Mouse (Mus musculus): Measurements from ENCODE around the gene Pdcl3. TPM values are rescaled to one million over a fixed set of nuclear protein-coding genes. Genes with fewer than 3 reads are reported as not detected.

Pdcl3 gene
- total and polyA plus RNA-seq, 3 experiments = 55.6 to 120 (median 83.6) TPM

- Histone ChIP-seq H3K9me3 (replicated peaks; ENCODE audit: low read length) (peaks cover 3% of the 10 kb centered on the region), H3K79me2 (replicated peaks; ENCODE audit: control insufficient read depth, extremely low read depth, insufficient read depth, poor library complexity, severe bottlenecking) (no peaks in the 10 kb centered on the region), H3K9ac (ENCODE audit: insufficient read depth, low read depth) (no peak overlapping the region), H3K27me3 (replicated peaks) (no peaks in the 10 kb centered on the region), H3K4me3 (replicated peaks in 1 of 3; ENCODE audit: low read depth in 2 of 3, low read length in 2 of 3, poor library complexity in 1 of 3) (no peak overlapping the region), H3K4me1 (ENCODE audit: control insufficient read depth in 1 of 2, insufficient read depth in 2 of 2) (0 out of 4 replicates have a peak, but pooled peaks cover 0 to 2% of the 10 kb centered on the region in 2 experiments), H3K4me2 (ENCODE audit: insufficient read depth, low read depth, poor library complexity, severe bottlenecking) (no peak overlapping the region), H3K27ac (ENCODE audit: insufficient read depth, low read depth) (no peak overlapping the region), H3K36me3 (replicated peaks in 1 of 2; ENCODE audit: control insufficient read depth in 1 of 2, insufficient read depth in 1 of 2, low read length in 1 of 2) (no peaks in the 10 kb centered on the region)
- in situ Hi-C loops (cut with MboI; ENCODE audit: low pct_ligation_motif_present, low pct_unique_long_range_greater_than_20kb, low sequenced_read_pairs) (loop anchor here (25.0 kb wide), 1 partner anchor 198 kb away; no protein-coding TSS in a partner anchor), dilution Hi-C loops (cut with MboI; ENCODE audit: extremely low pct_ligation_motif_present, extremely low pct_unique_long_range_greater_than_20kb, low sequenced_read_pairs) (no loop called here)
- no peak for TF ChIP-seq TCF12 (IDR thresholded peaks at IDR 0.05; ENCODE audit: low read depth, low read length)
- no peak for TF ChIP-seq GABPA (IDR thresholded peaks at IDR 0.05; ENCODE audit: insufficient replicate concordance, low read depth, low read length)
- TF ChIP-seq HCFC1 (IDR thresholded peaks at IDR 0.05; ENCODE audit: low read depth, low read length) = no peak
- no peak for TF ChIP-seq JUND (conservative IDR thresholded peaks at IDR 0.05; ENCODE audit: low read depth, low read length)
- no peak for TF ChIP-seq NELFE (IDR thresholded peaks at IDR 0.05; ENCODE audit: low read depth, low read length)
- TF ChIP-seq E2F4 (IDR thresholded peaks at IDR 0.05; ENCODE audit: insufficient replicate concordance, low read depth, low read length) = no peak
- TF ChIP-seq CTCF (conservative IDR thresholded peaks at IDR 0.05 in 1 of 2, IDR thresholded peaks at IDR 0.05 in 1 of 2; ENCODE audit: low read depth in 2 of 2, low read length in 2 of 2) = no peak
- TF ChIP-seq CHD2 (IDR thresholded peaks at IDR 0.05; ENCODE audit: low read length) = no peak
- no peak for TF ChIP-seq EP300 (IDR thresholded peaks at IDR 0.05; ENCODE audit: low read length)
- no peak for TF ChIP-seq CHD1 (IDR thresholded peaks at IDR 0.05; ENCODE audit: low read depth, low read length)
- TF ChIP-seq KAT2A (IDR thresholded peaks at IDR 0.05; ENCODE audit: insufficient replicate concordance, low read length) = no peak
- no peak for DNase-seq (ENCODE audit: extremely low read depth)
Measured at GRCm38 (mm10) chr1:39013843-39014242, 28.4 kb downstream of the Pdcl3 start.

DNA sequence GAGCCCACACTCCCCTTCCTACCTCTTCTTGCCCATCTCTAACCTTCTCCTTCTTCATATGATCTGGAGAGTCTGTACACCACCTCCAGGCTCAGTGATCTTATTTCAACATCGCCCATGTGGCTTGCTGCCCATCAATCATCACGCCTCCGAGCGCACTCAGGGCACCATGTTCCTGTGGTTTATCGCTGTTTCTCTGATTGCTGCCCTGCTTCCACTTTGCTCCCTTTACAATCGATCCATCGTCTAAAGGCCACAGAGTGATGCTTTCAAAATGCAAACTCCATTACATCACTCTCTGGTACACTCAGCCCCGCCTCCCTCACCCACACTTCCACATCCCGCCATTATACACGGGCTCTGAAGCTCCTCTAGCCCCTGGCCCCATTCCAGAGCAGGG is 30.1 kb downstream of the Pdcl3 start:
- Histone ChIP-seq H3K4me2 (ENCODE audit: insufficient read depth, low read depth, poor library complexity, severe bottlenecking) (no peak overlapping the region), H3K27ac (ENCODE audit: insufficient read depth, low read depth) (no peak overlapping the region), H3K79me2 (replicated peaks; ENCODE audit: control insufficient read depth, extremely low read depth, insufficient read depth, poor library complexity, severe bottlenecking) (no peaks in the 10 kb centered on the region), H3K36me3 (replicated peaks in 1 of 2; ENCODE audit: control insufficient read depth in 1 of 2, insufficient read depth in 1 of 2, low read length in 1 of 2) (no peaks in the 10 kb centered on the region), H3K9ac (ENCODE audit: insufficient read depth, low read depth) (no peak overlapping the region), H3K4me1 (ENCODE audit: control insufficient read depth in 1 of 2, insufficient read depth in 2 of 2) (0 out of 4 replicates have a peak, but pooled peaks cover 0 to under 1% of the 10 kb centered on the region in 2 experiments), H3K4me3 (replicated peaks in 1 of 3; ENCODE audit: low read depth in 2 of 3, low read length in 2 of 3, poor library complexity in 1 of 3) (no peak overlapping the region), H3K9me3 (replicated peaks; ENCODE audit: low read length) (no peaks in the 10 kb centered on the region), H3K27me3 (replicated peaks) (no peaks in the 10 kb centered on the region)
- in situ Hi-C loops (cut with MboI; ENCODE audit: low pct_ligation_motif_present, low pct_unique_long_range_greater_than_20kb, low sequenced_read_pairs) (loop anchor here (25.0 kb wide), 1 partner anchor 197 kb away; no protein-coding TSS in a partner anchor), dilution Hi-C loops (cut with MboI; ENCODE audit: extremely low pct_ligation_motif_present, extremely low pct_unique_long_range_greater_than_20kb, low sequenced_read_pairs) (no loop called here)
- TF ChIP-seq POLR2AphosphoS2 (IDR thresholded peaks at IDR 0.05; ENCODE audit: low read depth, low read length) = no peak
- no peak for TF ChIP-seq ELF1 (IDR thresholded peaks at IDR 0.05; ENCODE audit: low read depth, low read length)
- TF ChIP-seq RCOR1 (conservative IDR thresholded peaks at IDR 0.05; ENCODE audit: low read depth, low read length) = no peak
- no peak for TF ChIP-seq ZC3H11A (IDR thresholded peaks at IDR 0.05; ENCODE audit: low read depth, low read length)
- no peak for TF ChIP-seq GABPA (IDR thresholded peaks at IDR 0.05; ENCODE audit: insufficient replicate concordance, low read depth, low read length)
- no peak for TF ChIP-seq NELFE (IDR thresholded peaks at IDR 0.05; ENCODE audit: low read depth, low read length)
- no peak for TF ChIP-seq MXI1 (IDR thresholded peaks at IDR 0.05; ENCODE audit: low read depth, low read length)
- no peak for TF ChIP-seq ETS1 (conservative IDR thresholded peaks at IDR 0.05; ENCODE audit: low read depth, low read length)
- TF ChIP-seq BHLHE40 (IDR thresholded peaks at IDR 0.05; ENCODE audit: low read depth, low read length) = no peak
- TF ChIP-seq PAX5 (IDR thresholded peaks at IDR 0.05; ENCODE audit: low read length) = no peak
- no peak for TF ChIP-seq NRF1 (IDR thresholded peaks at IDR 0.05; ENCODE audit: low read depth, low read length)
- no peak for TF ChIP-seq EP300 (IDR thresholded peaks at IDR 0.05; ENCODE audit: low read length)
- no peak for TF ChIP-seq IRF4 (IDR thresholded peaks at IDR 0.05; ENCODE audit: low read depth, low read length)
- no peak for TF ChIP-seq MEF2A (IDR thresholded peaks at IDR 0.05; ENCODE audit: borderline replicate concordance, low read depth, low read length)
- no peak for TF ChIP-seq POLR2A (IDR thresholded peaks at IDR 0.05; ENCODE audit: low read depth, low read length)
- no peak for TF ChIP-seq MYC (IDR thresholded peaks at IDR 0.05; ENCODE audit: low read depth, low read length)
- no peak for TF ChIP-seq SMC3 (IDR thresholded peaks at IDR 0.05; ENCODE audit: low read depth, low read length)
- no peak for TF ChIP-seq ZNF384 (IDR thresholded peaks at IDR 0.05; ENCODE audit: low read depth, low read length)
- TF ChIP-seq RAD21 (IDR thresholded peaks at IDR 0.05; ENCODE audit: low read depth, low read length) = no peak
- no peak for DNase-seq (ENCODE audit: extremely low read depth)
